Mouse (Mus musculus) left cerebral cortex, postnatal 36 days (tissue): ENCODE results near the gene Apon. TPM values are rescaled to one million over a fixed set of nuclear protein-coding genes. Genes with fewer than 3 reads are reported as not detected.

Experiments
- DNase-seq, 2 experiments: peaks; one replicate each; pipeline ENCODE4 v3.0.0; 2021 to 2022; ENCODE audit warnings: low spot score in 2 of 2, mixed read lengths in 1 of 2
- intact Hi-C: fragments of 180-260 bp; cut with DNase I; formaldehyde crosslinking; loops from one replicate; pipeline ENCODE4 v1.15.1; 2025
- total RNA-seq, 2 experiments: library from RNA; stranded (reverse); gene quantifications; 2 replicates each; pipeline ENCODE4 v1.2.3; 2021

Gene Apon
- total RNA-seq, 2 experiments from 2014 or later, result not detected

- peak; percentile 100 for DNase-seq
- intact Hi-C loops, result no loop called here
Observed at GRCm38 (mm10) chr10:128303126-128304021, 49.5 kb downstream of the Apon start, which contains the start of gene Pan2. Pan2 (plus strand) TSS chr10:128303335.

Other genes starting within 250 kb of the Apon start
- gene Hsd17b6, start 246.5 kb upstream of the Apon start, total RNA-seq, result not detected
- gene Prim1, start 238.9 kb upstream of the Apon start, total RNA-seq, result 1 to 10 TPM; 6.7 to 7.2 TPM
- gene Naca, start 218.5 kb upstream of the Apon start, total RNA-seq, result 100 to 1,000 TPM; 292 to 297 TPM
- gene Ptges3, start 195.1 kb upstream of the Apon start, total RNA-seq, result 100 to 1,000 TPM; 120 to 131 TPM
- gene Atp5b, start 170.8 kb upstream of the Apon start, total RNA-seq, result 1,000 to 10,000 TPM; 1,550 to 1,901 TPM
- gene Baz2a, start 162.5 kb upstream of the Apon start, total RNA-seq, result 10 to 100 TPM; 31.6 to 44.5 TPM
- 10 to 100 TPM; 12.1 to 15.6 TPM for gene Rbms2, start 73.8 kb upstream of the Apon start, total RNA-seq
- 10 to 100 TPM; 31.3 to 33.2 TPM for gene Gls2, start 59.6 kb upstream of the Apon start, total RNA-seq
- 10 to 100 TPM in 1 of 2 experiments, 1 to 10 TPM in 1; 9.2 to 10.2 TPM for gene Spryd4, start 42.3 kb upstream of the Apon start, total RNA-seq
- gene Mip, start 28.3 kb upstream of the Apon start, total RNA-seq, result not detected
- gene Timeless, start 22.0 kb upstream of the Apon start, total RNA-seq, result 1 to 10 TPM; 5.6 to 5.9 TPM
- not detected for gene Apof, start 14.6 kb downstream of the Apon start, total RNA-seq
- gene Stat2, start 16.5 kb downstream of the Apon start, total RNA-seq, result 10 to 100 TPM; 24.0 to 35.6 TPM
- under 1 TPM; 0.27 to 0.29 TPM for gene Il23a, start 44.7 kb downstream of the Apon start, total RNA-seq
- 10 to 100 TPM; 11.3 to 17.2 TPM for gene Pan2, start 49.2 kb downstream of the Apon start, total RNA-seq
- gene Cnpy2, start 68.4 kb downstream of the Apon start, total RNA-seq, result 10 to 100 TPM; 62.9 to 74.4 TPM
- 100 to 1,000 TPM; 214 to 231 TPM for gene Cs, start 83.6 kb downstream of the Apon start, total RNA-seq
- 10 to 100 TPM; 62.0 to 63.2 TPM for gene Coq10a, start 114.9 kb downstream of the Apon start, total RNA-seq
- 10 to 100 TPM; 49.3 to 61.7 TPM for gene Ankrd52, start 123.0 kb downstream of the Apon start, total RNA-seq
- not detected for gene Slc39a5, start 147.1 kb downstream of the Apon start, total RNA-seq
- 10 to 100 TPM; 88.8 to 91.6 TPM for gene Nabp2, start 157.4 kb downstream of the Apon start, total RNA-seq
- gene Rnf41, start 157.6 kb downstream of the Apon start, total RNA-seq, result 10 to 100 TPM; 75.8 to 78.1 TPM
- gene Smarcc2, start 205.2 kb downstream of the Apon start, total RNA-seq, result 100 to 1,000 TPM; 238 to 245 TPM
- 100 to 1,000 TPM; 547 to 629 TPM for gene Myl6, start 240.0 kb downstream of the Apon start, total RNA-seq
- gene Myl6b, start 244.6 kb downstream of the Apon start, total RNA-seq, result 10 to 100 TPM; 26.3 to 27.0 TPM